Mouse (Mus musculus) intestine, embryonic 15.5 days (tissue): Measurements from ENCODE around the gene Prdm1. TPM values are rescaled to one million over a fixed set of nuclear protein-coding genes. Genes with fewer than 3 reads are reported as not detected.

Experiments
- ATAC-seq: fragments of 200-750 bp; cut with Nextera tagmentation; 2 replicates; pipeline ENCODE4 v1.8.0; 2017; ENCODE audit warnings: moderate TSS enrichment, moderate library complexity
- H3K27ac ChIP-seq: fragments of 300-500 bp; sonication (generic); 2 replicates; pipeline ENCODE4 v1.5.1; 2015; ENCODE audit warnings: mild to moderate bottlenecking, inconsistent platforms
- H3K27me3 ChIP-seq: fragments of 300-500 bp; sonication (generic); replicated peaks from 2 replicates; pipeline ENCODE4 v1.6.1; 2015; ENCODE audit warnings: inconsistent platforms
- H3K36me3 ChIP-seq: fragments of 300-500 bp; sonication (generic); 2 replicates; pipeline ENCODE4 v1.6.1; 2015; ENCODE audit warnings: inconsistent platforms
- H3K4me1 ChIP-seq: fragments of 300-500 bp; sonication (generic); replicated peaks from 2 replicates; pipeline ENCODE4 v1.6.1; 2015; ENCODE audit warnings: inconsistent platforms
- H3K4me2 ChIP-seq: fragments of 300-500 bp; sonication (generic); replicated peaks from 2 replicates; pipeline ENCODE4 v1.6.1; 2015; ENCODE audit warnings: mild to moderate bottlenecking, inconsistent platforms
- H3K4me3 ChIP-seq: fragments of 300-500 bp; sonication (generic); replicated peaks from 2 replicates; pipeline ENCODE4 v1.5.1; 2015; ENCODE audit warnings: inconsistent platforms
- H3K9ac ChIP-seq: fragments of 300-500 bp; sonication (generic); 2 replicates; pipeline ENCODE4 v1.6.1; 2015; ENCODE audit warnings: inconsistent platforms
- H3K9me3 ChIP-seq: fragments of 300-500 bp; sonication (generic); 2 replicates; pipeline ENCODE4 v1.6.1; 2016; ENCODE audit warnings: inconsistent platforms
- WGBS: fragments of 180-500 bp; shearing (Covaris S2); methylation state at CpG from one replicate; pipeline ENCODE4 v1.1.7; 2015; 5-methylcytosine and 5-hydroxymethylcytosine counted together
- polyA plus RNA-seq: library from polyadenylated mRNA; unstranded; fragments of >200 nt; fragmentation: Nextera tagmentation; extraction: Ambion mirVana; gene quantifications from 2 replicates; pipeline ENCODE4 v1.2.1, GENCODE M21; 2015

Prdm1 gene
- polyA plus RNA-seq, 1 experiment from 2014 or later: 22.0 TPM

- Histone ChIP-seq H3K4me2 (peak overlapping the region; percentile 14), H3K27ac (no peak overlapping the region; the same call in 1 of the 2 replicates), H3K9ac (no peak overlapping the region), H3K36me3 (no peaks in the 10 kb centered on the region), H3K27me3 (no peaks in the 10 kb centered on the region), H3K4me1 (peaks cover 11% of the 10 kb centered on the region; the same call in 1 of the 2 replicates), H3K9me3 (no peaks in the 10 kb centered on the region), H3K4me3 (no peak overlapping the region)
- WGBS: 69% methylated on average over 13 of the region's 13 CpGs
- no peak for ATAC-seq
These were observed 78.2 kb downstream of the Prdm1 start for GRCm38 (mm10) chr10:44450108-44450507.

- WGBS: 61% methylated on average over 5 of the region's 5 CpGs
- Histone ChIP-seq H3K27ac (no peak overlapping the region; the same call in 1 of the 2 replicates), H3K9ac (no peak overlapping the region), H3K9me3 (no peaks in the 10 kb centered on the region), H3K4me1 (peaks cover 12% of the 10 kb centered on the region; the same call in 1 of the 2 replicates), H3K4me2 (no peak overlapping the region), H3K4me3 (no peak overlapping the region), H3K36me3 (no peaks in the 10 kb centered on the region), H3K27me3 (no peaks in the 10 kb centered on the region)
- ATAC-seq: no peak
These were observed 78.6 kb downstream of the Prdm1 start for GRCm38 (mm10) chr10:44449666-44450065.

GRCm38 (mm10) chr10:44448165-44448564 is 80.1 kb downstream of the Prdm1 start:
- peak overlapping the region; percentile 75 for H3K27ac ChIP-seq
- ATAC-seq: peak; percentile 15; the same call in 1 of the 2 replicates
- WGBS: 9% methylated on average over 12 of the region's 12 CpGs
- no peak overlapping the region for H3K9ac ChIP-seq
- no peaks in the 10 kb centered on the region for H3K36me3 ChIP-seq
- H3K4me2 ChIP-seq: peak overlapping the region; percentile 50
- H3K27me3 ChIP-seq: no peaks in the 10 kb centered on the region
- H3K4me1 ChIP-seq: peaks cover 12% of the 10 kb centered on the region; the same call in 1 of the 2 replicates
- no peaks in the 10 kb centered on the region for H3K9me3 ChIP-seq
- H3K4me3 ChIP-seq: peak overlapping the region; percentile 4; the same call in 1 of the 2 replicates

- no peak overlapping the region for H3K9ac ChIP-seq
- peak overlapping the region; percentile 50 for H3K4me2 ChIP-seq
- H3K4me1 ChIP-seq: peaks cover 12% of the 10 kb centered on the region; the same call in 1 of the 2 replicates
- ATAC-seq: peak; percentile 91
- 58% methylated on average over 14 of the region's 14 CpGs for WGBS
- H3K36me3 ChIP-seq: no peaks in the 10 kb centered on the region
- no peaks in the 10 kb centered on the region for H3K27me3 ChIP-seq
- H3K27ac ChIP-seq: peak overlapping the region; percentile 75
- H3K4me3 ChIP-seq: 0 out of 2 replicates have a peak overlapping the region, but pooled peaks have one; percentile 4
- H3K9me3 ChIP-seq: no peaks in the 10 kb centered on the region
These were observed 80.7 kb downstream of the Prdm1 start for GRCm38 (mm10) chr10:44447406-44448139.

GRCm38 (mm10) chr10:44447001-44447400 is 81.3 kb downstream of the Prdm1 start:
- ATAC-seq: peak; percentile 7; the same call in 1 of the 2 replicates
- 0 out of 2 replicates have a peak overlapping the region, but pooled peaks have one; percentile 50 for H3K4me2 ChIP-seq

GRCm38 (mm10) chr10:44444415-44444814 is 83.9 kb downstream of the Prdm1 start:
- Histone ChIP-seq H3K4me1 (peaks cover 12% of the 10 kb centered on the region; the same call in 1 of the 2 replicates), H3K36me3 (no peaks in the 10 kb centered on the region), H3K4me2 (no peak overlapping the region), H3K9ac (no peak overlapping the region), H3K4me3 (no peak overlapping the region), H3K27me3 (no peaks in the 10 kb centered on the region), H3K9me3 (no peaks in the 10 kb centered on the region), H3K27ac (no peak overlapping the region)
- 73% methylated on average over 4 of the region's 4 CpGs for WGBS
- no peak for ATAC-seq

More at GRCm38 (mm10) chr10:44447001-44447400, 81.3 kb downstream of the Prdm1 start:
- no peaks in the 10 kb centered on the region for H3K9me3 ChIP-seq
- 78% methylated on average over 10 of the region's 10 CpGs for WGBS
- H3K4me3 ChIP-seq: no peak overlapping the region
- no peaks in the 10 kb centered on the region for H3K36me3 ChIP-seq
- H3K27ac ChIP-seq: peak overlapping the region; percentile 28; the same call in 1 of the 2 replicates
- H3K9ac ChIP-seq: no peak overlapping the region
- no peaks in the 10 kb centered on the region for H3K27me3 ChIP-seq
- peaks cover 12% of the 10 kb centered on the region; the same call in 1 of the 2 replicates for H3K4me1 ChIP-seq

- 46% methylated on average over 12 of the region's 12 CpGs for WGBS
- ATAC-seq: no peak
- Histone ChIP-seq H3K9me3 (no peaks in the 10 kb centered on the region), H3K9ac (no peak overlapping the region), H3K27ac (no peak overlapping the region), H3K4me1 (peaks cover 12% of the 10 kb centered on the region; the same call in 1 of the 2 replicates), H3K4me2 (no peak overlapping the region), H3K4me3 (no peak overlapping the region), H3K36me3 (no peaks in the 10 kb centered on the region), H3K27me3 (no peaks in the 10 kb centered on the region)
These were observed 84.6 kb downstream of the Prdm1 start for GRCm38 (mm10) chr10:44443696-44444095.

GRCm38 (mm10) chr10:44439732-44440131 is 88.6 kb downstream of the Prdm1 start:
- H3K4me3 ChIP-seq: no peak overlapping the region
- H3K36me3 ChIP-seq: no peaks in the 10 kb centered on the region
- no peaks in the 10 kb centered on the region for H3K27me3 ChIP-seq
- no peaks in the 10 kb centered on the region for H3K4me1 ChIP-seq
- 85% methylated on average over 11 of the region's 11 CpGs for WGBS
- H3K9me3 ChIP-seq: no peaks in the 10 kb centered on the region
- no peak for ATAC-seq
- H3K4me2 ChIP-seq: no peak overlapping the region
- H3K27ac ChIP-seq: no peak overlapping the region
- H3K9ac ChIP-seq: no peak overlapping the region

GRCm38 (mm10) chr10:44437614-44438013 is 90.7 kb downstream of the Prdm1 start:
- no peak overlapping the region for H3K9ac ChIP-seq
- no peaks in the 10 kb centered on the region for H3K36me3 ChIP-seq
- no peak overlapping the region for H3K4me2 ChIP-seq
- no peak overlapping the region for H3K4me3 ChIP-seq
- no peaks in the 10 kb centered on the region for H3K27me3 ChIP-seq
- no peaks in the 10 kb centered on the region for H3K9me3 ChIP-seq
- no peak for ATAC-seq
- WGBS: 76% methylated on average over 1 of the region's 1 CpGs
- H3K4me1 ChIP-seq: no peaks in the 10 kb centered on the region
- no peak overlapping the region for H3K27ac ChIP-seq

GRCm38 (mm10) chr10:44435956-44436355 is 92.3 kb downstream of the Prdm1 start:
- ATAC-seq: no peak
- 77% methylated on average over 4 of the region's 4 CpGs for WGBS

GRCm38 (mm10) chr10:44434702-44435181 is 93.6 kb downstream of the Prdm1 start:
- ATAC-seq: no peak
- H3K9ac ChIP-seq: no peak overlapping the region
- no peak overlapping the region for H3K4me2 ChIP-seq
- H3K36me3 ChIP-seq: no peaks in the 10 kb centered on the region
- H3K9me3 ChIP-seq: no peaks in the 10 kb centered on the region
- no peaks in the 10 kb centered on the region; the same call in 1 of the 2 replicates for H3K4me1 ChIP-seq
- H3K4me3 ChIP-seq: no peak overlapping the region
- H3K27me3 ChIP-seq: no peaks in the 10 kb centered on the region
- WGBS: 72% methylated on average over 6 of the region's 6 CpGs
- H3K27ac ChIP-seq: no peak overlapping the region

More at GRCm38 (mm10) chr10:44435956-44436355, 92.3 kb downstream of the Prdm1 start:
- Histone ChIP-seq H3K27me3 (no peaks in the 10 kb centered on the region), H3K36me3 (no peaks in the 10 kb centered on the region), H3K27ac (no peak overlapping the region), H3K9me3 (no peaks in the 10 kb centered on the region), H3K9ac (no peak overlapping the region), H3K4me3 (no peak overlapping the region), H3K4me2 (no peak overlapping the region), H3K4me1 (no peaks in the 10 kb centered on the region; the same call in 1 of the 2 replicates)

- no peak for ATAC-seq
- no peak overlapping the region for H3K9ac ChIP-seq
- H3K4me1 ChIP-seq: no peaks in the 10 kb centered on the region; the same call in 1 of the 2 replicates
- H3K4me2 ChIP-seq: no peak overlapping the region
- H3K4me3 ChIP-seq: no peak overlapping the region
- no peak overlapping the region for H3K27ac ChIP-seq
- no peaks in the 10 kb centered on the region for H3K9me3 ChIP-seq
- no peaks in the 10 kb centered on the region for H3K36me3 ChIP-seq
- WGBS: 75% methylated on average over 11 of the region's 11 CpGs
- no peaks in the 10 kb centered on the region for H3K27me3 ChIP-seq
These were observed 96.1 kb downstream of the Prdm1 start for GRCm38 (mm10) chr10:44432235-44432634.
